Mouse (Mus musculus) layer of hippocampus, adult 9-11 months (tissue): ENCODE measurements around the gene Pbrm1.

Source experiments
- DNase-seq: peaks from one replicate; pipeline ENCODE4 v3.0.0; 2022

The Pbrm1 gene

GRCm38 (mm10) chr14:31134015-31135000 lies 115.4 kb downstream of the Pbrm1 start:
- no peak for DNase-seq

- no peak for DNase-seq
These were observed 116.8 kb downstream of the Pbrm1 start for GRCm38 (mm10) chr14:31135495-31136410.

- DNase-seq: no peak
These were observed 117.7 kb downstream of the Pbrm1 start for GRCm38 (mm10) chr14:31136411-31137280.

GRCm38 (mm10) chr14:31137281-31137595 lies 118.3 kb downstream of the Pbrm1 start:
- no peak for DNase-seq

- no peak for DNase-seq
These were observed 118.9 kb downstream of the Pbrm1 start for GRCm38 (mm10) chr14:31137791-31138190.

GRCm38 (mm10) chr14:31138219-31138896 lies 119.4 kb downstream of the Pbrm1 start:
- no peak for DNase-seq

- DNase-seq: no peak
These were observed 120.0 kb downstream of the Pbrm1 start for GRCm38 (mm10) chr14:31138897-31139429.

- no peak for DNase-seq
These were observed 120.7 kb downstream of the Pbrm1 start for GRCm38 (mm10) chr14:31139666-31140065.

GRCm38 (mm10) chr14:31140141-31140540 lies 121.2 kb downstream of the Pbrm1 start:
- no peak for DNase-seq

- no peak for DNase-seq
These were observed 122.1 kb downstream of the Pbrm1 start for GRCm38 (mm10) chr14:31141011-31141410.

- no peak for DNase-seq
These were observed 126.8 kb downstream of the Pbrm1 start for GRCm38 (mm10) chr14:31145694-31146093.

- no peak for DNase-seq
These were observed 141.5 kb downstream of the Pbrm1 start for GRCm38 (mm10) chr14:31160196-31161150.

- DNase-seq: no peak
These were observed 142.3 kb downstream of the Pbrm1 start for GRCm38 (mm10) chr14:31161191-31161590.

- DNase-seq: no peak
These were observed 142.7 kb downstream of the Pbrm1 start for GRCm38 (mm10) chr14:31161638-31162037.

GRCm38 (mm10) chr14:31164067-31164466 lies 145.1 kb downstream of the Pbrm1 start:
- DNase-seq: no peak

- no peak for DNase-seq
These were observed 146.1 kb downstream of the Pbrm1 start for GRCm38 (mm10) chr14:31165010-31165409.

GRCm38 (mm10) chr14:31165458-31165857 lies 146.5 kb downstream of the Pbrm1 start:
- no peak for DNase-seq

GRCm38 (mm10) chr14:31165991-31166630 lies 147.2 kb downstream of the Pbrm1 start:
- DNase-seq: no peak

GRCm38 (mm10) chr14:31166827-31167226 lies 147.9 kb downstream of the Pbrm1 start:
- no peak for DNase-seq

GRCm38 (mm10) chr14:31168425-31168824 lies 149.5 kb downstream of the Pbrm1 start, which contains the start of gene Stab1:
TSS of gene Stab1 (minus strand) at chr14:31168641.
- no peak for DNase-seq
